Mouse (Mus musculus): Measurements from ENCODE around the gene Tbc1d17.

- TF ChIP-seq POLR2A (IDR thresholded peaks at IDR 0.05; ENCODE audit: extremely low read depth, insufficient read depth, low read length), result peak; percentile 73
- no peak for TF ChIP-seq CTCF (IDR thresholded peaks at IDR 0.05; ENCODE audit: low read depth, low read length)
Observed at GRCm38 (mm10) chr7:44854356-44855031, 5.6 kb upstream of the Tbc1d17 start.

Data from liver, adult 2 months (tissue).